Mouse (Mus musculus) liver, embryonic 12.5 days (tissue): ENCODE data around the gene Akap10. TPM values are rescaled to one million over a fixed set of nuclear protein-coding genes. Genes with fewer than 3 reads are reported as not detected.
"Not testable (repeated sequence)": the region's sequence is repeated elsewhere in the genome, so short reads cannot be mapped to it uniquely, and the experiment has no call there.

ENCODE experiments used
- ATAC-seq: fragments of 200-750 bp; cut with Nextera tagmentation; 2 replicates; pipeline ENCODE4 v1.8.0; 2017; ENCODE audit warnings: moderate number of reproducible peaks, mild to moderate bottlenecking, moderate library complexity
- H3K27ac ChIP-seq: fragments of 300-500 bp; sonication (generic); 2 replicates; pipeline ENCODE4 v1.5.1; 2016; ENCODE audit warnings: mild to moderate bottlenecking
- H3K27me3 ChIP-seq: fragments of 300-500 bp; sonication (generic); replicated peaks from 2 replicates; pipeline ENCODE4 v1.6.1; 2016; ENCODE audit warnings: mild to moderate bottlenecking, moderate library complexity
- H3K36me3 ChIP-seq: fragments of 300-500 bp; sonication (generic); 2 replicates; pipeline ENCODE4 v1.6.1; 2016; ENCODE audit warnings: mild to moderate bottlenecking, moderate library complexity
- H3K4me1 ChIP-seq: fragments of 300-500 bp; sonication (generic); 2 replicates; pipeline ENCODE4 v1.6.1; 2016
- H3K4me2 ChIP-seq: fragments of 300-500 bp; sonication (generic); 2 replicates; pipeline ENCODE4 v1.6.1; 2016; ENCODE audit warnings: mild to moderate bottlenecking, moderate library complexity
- H3K4me3 ChIP-seq: fragments of 300-500 bp; sonication (generic); 2 replicates; pipeline ENCODE4 v1.5.1; 2016; ENCODE audit warnings: mild to moderate bottlenecking, moderate library complexity
- H3K9ac ChIP-seq: fragments of 300-500 bp; sonication (generic); 2 replicates; pipeline ENCODE4 v1.6.1; 2016; ENCODE audit warnings: mild to moderate bottlenecking, moderate library complexity
- H3K9me3 ChIP-seq: fragments of 300-500 bp; sonication (generic); replicated peaks from 2 replicates; pipeline ENCODE4 v1.6.1; 2016; ENCODE audit warnings: mild to moderate bottlenecking, moderate library complexity
- WGBS: fragments of 180-500 bp; shearing (Covaris S2); methylation state at CpG from one replicate; pipeline ENCODE4 v1.1.7; 2016; ENCODE audit not compliant: insufficient replicate concordance; 5-methylcytosine and 5-hydroxymethylcytosine counted together
- polyA plus RNA-seq: library from polyadenylated mRNA; unstranded; fragments of >200 nt; fragmentation: Nextera tagmentation; extraction: Ambion mirVana; gene quantifications from 2 replicates; pipeline ENCODE4 v1.2.1, GENCODE M21; 2016

The Akap10 gene
- polyA plus RNA-seq, 1 experiment from 2014 or later = 14.2 TPM

- peak overlapping the region; percentile 92 for H3K4me3 ChIP-seq
- peak overlapping the region; percentile 99 for H3K4me2 ChIP-seq
- H3K9me3 ChIP-seq = no peaks in the 10 kb centered on the region
- H3K36me3 ChIP-seq = no peaks in the 10 kb centered on the region
- 0 out of 2 replicates have a peak, but pooled peaks cover 4% of the 10 kb centered on the region for H3K27me3 ChIP-seq
- WGBS = 36% methylated on average over 6 of the region's 6 CpGs
- H3K9ac ChIP-seq = peak overlapping the region; percentile 94
- H3K4me1 ChIP-seq = peaks cover 24% of the 10 kb centered on the region
- no peak for ATAC-seq
- no peak overlapping the region for H3K27ac ChIP-seq
These were observed 74.5 kb downstream of the Akap10 start for GRCm38 (mm10) chr11:61855539-61855938.

DNA sequence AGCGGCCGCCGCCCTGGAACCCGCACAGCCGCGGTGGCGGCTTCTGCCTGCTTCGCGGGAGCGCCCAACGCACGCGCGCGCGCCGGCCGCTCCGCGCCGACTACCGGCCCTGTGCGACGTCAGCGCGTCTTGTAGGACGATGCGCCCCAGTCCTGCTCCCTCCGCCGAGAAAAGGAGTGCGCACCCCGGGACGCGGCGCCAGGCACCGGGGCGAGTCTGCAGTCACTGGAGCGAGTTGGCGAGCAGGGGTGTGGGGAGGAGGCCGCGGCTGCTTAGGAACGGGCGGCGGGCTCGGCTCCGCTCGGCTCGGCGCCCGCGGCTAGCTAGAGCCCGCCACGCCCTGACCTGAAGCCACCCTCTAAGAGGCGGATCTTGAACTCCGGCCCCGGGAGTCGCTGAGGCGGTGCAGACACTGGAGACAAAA lies 75.1 kb downstream of the Akap10 start, which contains the start of gene Ulk2:
Gene Ulk2, minus strand, starts transcription at position 86 of the 424 bp plus-strand sequence.
- Histone ChIP-seq H3K9me3 (no peaks in the 10 kb centered on the region), H3K4me2 (peak within 1 kb of the TSS; percentile 99), H3K27ac (peak within 1 kb of the TSS; percentile 88), H3K4me1 (peaks cover 24% of the 10 kb centered on the region), H3K4me3 (peak within 1 kb of the TSS; percentile 92), H3K9ac (peak within 1 kb of the TSS; percentile 94), H3K36me3 (no peaks in the 10 kb centered on the region), H3K27me3 (0 out of 2 replicates have a peak, but pooled peaks cover 4% of the 10 kb centered on the region)
- peak; percentile 76 for ATAC-seq
- WGBS = under 1% methylated on average over 58 of the region's 58 CpGs

DNA sequence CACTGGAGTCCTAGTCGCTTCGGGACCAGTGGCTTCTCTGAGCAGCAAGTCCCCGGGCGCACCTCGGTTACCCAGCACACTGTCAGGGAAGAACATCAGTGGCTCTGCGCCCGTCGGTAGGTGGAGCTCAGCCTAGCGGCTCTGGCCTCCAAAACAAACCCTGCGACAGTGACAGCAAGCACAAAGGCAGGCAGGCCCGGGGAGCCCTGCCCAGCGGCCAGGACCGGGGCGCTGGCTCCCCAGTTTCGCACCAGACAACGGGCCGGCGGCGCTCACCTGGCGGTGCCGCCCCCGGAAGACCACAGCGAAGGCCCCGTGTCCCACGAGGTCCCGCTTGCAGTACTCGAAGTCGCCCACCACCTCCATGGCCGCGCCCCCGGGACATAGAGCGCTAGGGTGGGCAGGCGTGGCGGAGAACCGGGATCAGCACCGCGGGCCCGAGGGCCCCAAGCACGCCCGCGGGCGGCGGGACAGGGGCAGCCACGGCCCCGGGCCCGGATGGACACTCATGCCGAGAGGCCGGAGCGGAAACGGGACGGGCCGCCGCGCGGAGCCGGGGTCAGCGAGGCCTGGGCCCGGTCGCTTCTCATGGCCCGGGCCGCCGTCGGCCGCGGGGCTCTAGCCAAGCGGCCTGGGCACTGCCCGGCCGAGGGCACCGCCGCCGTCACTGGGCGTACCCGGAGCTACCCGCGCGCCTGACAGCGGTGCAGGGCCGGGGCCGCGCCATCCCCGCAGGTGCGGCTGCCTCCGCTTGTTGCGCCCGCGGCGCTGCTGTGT lies 75.7 kb downstream of the Akap10 start:
- H3K27me3 ChIP-seq = 0 out of 2 replicates have a peak, but pooled peaks cover 4% of the 10 kb centered on the region
- H3K4me1 ChIP-seq = peaks cover 24% of the 10 kb centered on the region
- H3K4me3 ChIP-seq = peak overlapping the region; percentile 92
- peak; percentile 86 for ATAC-seq
- peak overlapping the region; percentile 88 for H3K27ac ChIP-seq
- H3K9ac ChIP-seq = peak overlapping the region; percentile 94
- H3K4me2 ChIP-seq = peak overlapping the region; percentile 99
- no peaks in the 10 kb centered on the region for H3K9me3 ChIP-seq
- H3K36me3 ChIP-seq = no peaks in the 10 kb centered on the region
- WGBS = under 1% methylated on average over 87 of the region's 87 CpGs

GRCm38 (mm10) chr11:61853659-61854058 lies 76.4 kb downstream of the Akap10 start:
- peak overlapping the region; percentile 88 for H3K27ac ChIP-seq
- 17% methylated on average over 5 of the region's 5 CpGs for WGBS
- H3K4me3 ChIP-seq = peak overlapping the region; percentile 92
- no peaks in the 10 kb centered on the region for H3K36me3 ChIP-seq
- peak overlapping the region; percentile 94 for H3K9ac ChIP-seq
- 0 out of 2 replicates have a peak, but pooled peaks cover 4% of the 10 kb centered on the region for H3K27me3 ChIP-seq
- peaks cover 24% of the 10 kb centered on the region for H3K4me1 ChIP-seq
- ATAC-seq = no peak
- H3K4me2 ChIP-seq = peak overlapping the region; percentile 99
- no peaks in the 10 kb centered on the region for H3K9me3 ChIP-seq

DNA sequence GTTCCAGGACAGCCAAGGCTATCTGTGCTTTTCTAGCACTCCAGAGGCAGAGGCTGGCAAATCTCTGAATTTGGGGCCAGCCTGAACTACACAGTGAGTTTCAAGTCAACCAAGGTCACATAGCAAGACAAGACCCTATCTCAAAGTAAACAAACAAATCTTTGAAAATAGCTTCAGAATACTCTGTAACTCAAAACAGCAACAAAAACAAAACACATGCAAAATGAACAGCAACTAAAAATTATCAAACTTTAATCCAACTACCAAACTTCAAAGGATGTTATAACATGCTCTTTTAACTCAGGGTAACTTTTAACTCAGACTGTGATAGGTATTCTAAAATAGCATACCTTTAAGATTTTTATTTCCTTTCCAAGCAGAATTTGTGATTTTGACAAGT lies 77.1 kb downstream of the Akap10 start:
- no peak overlapping the region for H3K9ac ChIP-seq
- ATAC-seq = no peak
- 0 out of 2 replicates have a peak, but pooled peaks cover 4% of the 10 kb centered on the region for H3K27me3 ChIP-seq

GRCm38 (mm10) chr11:61851195-61851594 lies 78.9 kb downstream of the Akap10 start:
- 50% methylated on average over 3 of the region's 3 CpGs for WGBS
- Histone ChIP-seq H3K9me3 (no peaks in the 10 kb centered on the region), H3K4me2 (no peak overlapping the region)

More for the DNA sequence above, 77.1 kb downstream of the Akap10 start:
- Histone ChIP-seq H3K27ac (no peak overlapping the region), H3K4me3 (no peak overlapping the region), H3K9me3 (no peaks in the 10 kb centered on the region), H3K4me1 (peaks cover 24% of the 10 kb centered on the region), H3K36me3 (no peaks in the 10 kb centered on the region), H3K4me2 (no peak overlapping the region)

GRCm38 (mm10) chr11:61840663-61841062 lies 89.4 kb downstream of the Akap10 start:
- H3K9me3 ChIP-seq, H3K9ac ChIP-seq, H3K4me3 ChIP-seq, H3K27me3 ChIP-seq, H3K27ac ChIP-seq, ATAC-seq, H3K4me1 ChIP-seq, H3K4me2 ChIP-seq, H3K36me3 ChIP-seq: not testable (repeated sequence)
- 65% methylated on average over 3 of the region's 3 CpGs for WGBS

More at GRCm38 (mm10) chr11:61851195-61851594, 78.9 kb downstream of the Akap10 start:
- no peak overlapping the region for H3K9ac ChIP-seq
- H3K36me3 ChIP-seq = no peaks in the 10 kb centered on the region
- H3K4me3 ChIP-seq = no peak overlapping the region
- no peaks in the 10 kb centered on the region for H3K27me3 ChIP-seq
- peaks cover 24% of the 10 kb centered on the region for H3K4me1 ChIP-seq
- ATAC-seq = no peak
- no peak overlapping the region for H3K27ac ChIP-seq

DNA sequence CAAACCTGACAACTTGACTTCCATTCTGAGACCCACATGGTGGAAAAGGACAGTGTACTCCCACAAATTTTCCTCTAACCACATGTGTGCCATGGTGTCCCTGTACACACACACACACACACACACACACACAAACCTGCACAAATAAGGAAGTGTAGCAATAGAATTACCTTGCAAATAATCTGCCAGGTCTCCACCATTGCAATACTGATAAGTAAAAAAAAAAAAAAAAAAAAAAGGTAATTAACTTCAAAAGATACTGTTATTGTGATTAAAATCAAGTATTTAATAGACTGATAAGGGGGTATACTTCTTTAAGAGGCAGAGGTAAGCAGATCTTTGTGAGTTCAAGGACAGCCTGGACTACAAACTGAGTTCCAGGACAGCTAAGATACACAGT lies 90.1 kb downstream of the Akap10 start:
- Histone ChIP-seq H3K36me3 (peaks cover 4% of the 10 kb centered on the region; the same call in 1 of the 2 replicates), H3K9me3 (no peaks in the 10 kb centered on the region), H3K9ac (no peak overlapping the region), H3K27me3 (no peaks in the 10 kb centered on the region), H3K4me3 (no peak overlapping the region), H3K4me1 (peaks cover 5% of the 10 kb centered on the region; the same call in 1 of the 2 replicates), H3K27ac (no peak overlapping the region), H3K4me2 (no peak overlapping the region)
- no peak for ATAC-seq

DNA sequence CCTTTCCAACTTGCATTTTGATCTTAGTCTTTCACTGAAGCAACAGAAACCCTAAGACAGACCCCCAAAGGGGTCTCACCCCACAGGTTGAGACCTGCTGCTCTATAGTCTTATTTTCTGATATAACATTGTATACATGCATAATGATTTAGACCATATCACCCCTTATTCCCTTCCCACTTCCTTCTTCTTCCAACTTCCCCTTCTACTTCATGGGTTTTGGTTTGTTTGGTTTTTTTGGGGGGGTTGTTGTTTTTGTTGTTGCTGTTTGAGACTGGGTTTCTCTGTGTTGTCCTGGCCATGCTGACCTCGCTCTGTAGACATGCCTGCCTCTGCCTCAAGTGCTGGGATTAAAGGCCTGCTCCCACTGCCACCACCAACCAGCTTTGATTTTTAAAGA lies 90.9 kb downstream of the Akap10 start:
- Histone ChIP-seq H3K27me3 (no peaks in the 10 kb centered on the region), H3K27ac (no peak overlapping the region), H3K9ac (no peak overlapping the region), H3K4me2 (no peak overlapping the region), H3K9me3 (no peaks in the 10 kb centered on the region), H3K4me3 (no peak overlapping the region), H3K4me1 (peaks cover 5% of the 10 kb centered on the region; the same call in 1 of the 2 replicates), H3K36me3 (peaks cover 4% of the 10 kb centered on the region; the same call in 1 of the 2 replicates)
- ATAC-seq = no peak
- 54% methylated on average over 1 of the region's 1 CpGs for WGBS

Other genes with a start within 250 kb of the Akap10 start
- gene Fam83g, start 246.2 kb downstream of the Akap10 start, polyA plus RNA-seq = 8.2 and 8.5 TPM in 2 replicates
- not detected in 2 replicates for gene Slc5a10, start 209.4 kb downstream of the Akap10 start, polyA plus RNA-seq
- gene Prpsap2, start 168.2 kb downstream of the Akap10 start, polyA plus RNA-seq = 10.9 and 12.1 TPM in 2 replicates
- gene Ulk2, start 75.2 kb downstream of the Akap10 start, polyA plus RNA-seq = 4.9 and 5.1 TPM in 2 replicates
- gene Specc1, start 26.5 kb upstream of the Akap10 start, polyA plus RNA-seq = 36.4 and 38.7 TPM in 2 replicates